Mouse (Mus musculus) liver, embryonic 15.5 days (tissue): ENCODE measurements around the gene Ilf3. TPM values are rescaled to one million over a fixed set of nuclear protein-coding genes. Genes with fewer than 3 reads are reported as not detected.

Experiments
- ATAC-seq: fragments of 200-750 bp; cut with Nextera tagmentation; 2 replicates; pipeline ENCODE4 v1.8.0; 2017; ENCODE audit warnings: moderate number of reproducible peaks, mild to moderate bottlenecking, moderate library complexity; ENCODE audit not compliant: insufficient read depth
- H3K27ac ChIP-seq: fragments of 300-500 bp; sonication (generic); replicated peaks from 2 replicates; pipeline ENCODE4 v1.5.1; 2015; ENCODE audit warnings: mild to moderate bottlenecking, inconsistent platforms
- H3K27me3 ChIP-seq: fragments of 300-500 bp; sonication (generic); 2 replicates; pipeline ENCODE4 v1.6.1; 2015; ENCODE audit warnings: mild to moderate bottlenecking, inconsistent platforms
- H3K36me3 ChIP-seq: fragments of 300-500 bp; sonication (generic); replicated peaks from 2 replicates; pipeline ENCODE4 v1.6.1; 2015; ENCODE audit warnings: moderate library complexity, mild to moderate bottlenecking, inconsistent platforms
- H3K4me1 ChIP-seq: fragments of 300-500 bp; sonication (generic); replicated peaks from 2 replicates; pipeline ENCODE4 v1.6.1; 2015; ENCODE audit warnings: inconsistent platforms
- H3K4me2 ChIP-seq: fragments of 300-500 bp; sonication (generic); 2 replicates; pipeline ENCODE4 v1.6.1; 2015; ENCODE audit warnings: moderate library complexity, mild to moderate bottlenecking, inconsistent platforms
- H3K4me3 ChIP-seq: fragments of 300-500 bp; sonication (generic); replicated peaks from 2 replicates; pipeline ENCODE4 v1.5.1; 2015; ENCODE audit warnings: mild to moderate bottlenecking, inconsistent platforms
- H3K9ac ChIP-seq: fragments of 300-500 bp; sonication (generic); 2 replicates; pipeline ENCODE4 v1.6.1; 2015; ENCODE audit warnings: moderate library complexity, mild to moderate bottlenecking, inconsistent platforms
- H3K9me3 ChIP-seq: fragments of 300-500 bp; sonication (generic); replicated peaks from 2 replicates; pipeline ENCODE4 v1.6.1; 2016; ENCODE audit warnings: inconsistent platforms
- WGBS: fragments of 180-500 bp; shearing (Covaris S2); methylation state at CpG from one replicate; pipeline ENCODE4 v1.1.7; 2015; ENCODE audit warnings: mixed read lengths; ENCODE audit not compliant: insufficient replicate concordance; 5-methylcytosine and 5-hydroxymethylcytosine counted together
- polyA plus RNA-seq: library from polyadenylated mRNA; unstranded; fragments of >200 nt; fragmentation: Nextera tagmentation; extraction: Ambion mirVana; gene quantifications from 2 replicates; pipeline ENCODE4 v1.2.1, GENCODE M21; 2015

Gene Ilf3
- polyA plus RNA-seq, 1 experiment from 2014 or later: 38.8 TPM

GRCm38 (mm10) chr9:21426525-21426924, 58.9 kb downstream of the Ilf3 start:
- 32% methylated on average over 2 of the region's 2 CpGs for WGBS
- Histone ChIP-seq H3K4me1 (peaks cover 75% of the 10 kb centered on the region), H3K27ac (peak overlapping the region; percentile 94), H3K4me3 (peak overlapping the region; percentile 82), H3K9ac (peak overlapping the region; percentile 95), H3K27me3 (no peaks in the 10 kb centered on the region), H3K4me2 (peak overlapping the region; percentile 92), H3K36me3 (0 out of 2 replicates have a peak, but pooled peaks cover 9% of the 10 kb centered on the region), H3K9me3 (no peaks in the 10 kb centered on the region)
- no peak for ATAC-seq

DNA sequence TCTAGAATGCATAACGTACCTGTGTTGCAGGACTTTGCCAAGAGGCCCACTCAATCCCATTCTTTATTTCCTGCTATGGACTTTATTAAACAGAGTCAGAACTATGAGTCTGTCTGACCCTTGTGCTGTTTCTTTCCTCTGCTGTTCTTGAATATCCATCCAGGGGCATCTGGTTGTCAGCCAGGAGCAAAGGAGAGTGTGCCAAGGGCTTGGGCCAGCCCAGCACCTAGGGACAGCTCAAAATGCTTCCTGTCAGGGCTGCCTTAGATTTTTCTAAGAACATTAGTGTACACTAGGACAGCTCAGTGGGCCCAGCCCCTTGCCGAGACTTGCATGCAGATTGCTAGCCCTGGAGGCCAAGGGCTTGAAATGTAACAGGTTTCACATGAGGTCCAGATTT, 60.1 kb downstream of the Ilf3 start:
- Histone ChIP-seq H3K4me1 (peaks cover 72% of the 10 kb centered on the region), H3K27ac (no peak overlapping the region), H3K36me3 (0 out of 2 replicates have a peak, but pooled peaks cover 14% of the 10 kb centered on the region), H3K9ac (no peak overlapping the region), H3K27me3 (no peaks in the 10 kb centered on the region), H3K4me2 (no peak overlapping the region), H3K9me3 (no peaks in the 10 kb centered on the region), H3K4me3 (no peak overlapping the region)
- no peak for ATAC-seq
- WGBS: 80% methylated on average over 2 of the region's 2 CpGs

GRCm38 (mm10) chr9:21428178-21428577, 60.5 kb downstream of the Ilf3 start:
- Histone ChIP-seq H3K9ac (no peak overlapping the region), H3K27ac (no peak overlapping the region), H3K36me3 (0 out of 2 replicates have a peak, but pooled peaks cover 16% of the 10 kb centered on the region), H3K4me2 (no peak overlapping the region), H3K9me3 (no peaks in the 10 kb centered on the region), H3K27me3 (no peaks in the 10 kb centered on the region), H3K4me1 (peaks cover 69% of the 10 kb centered on the region), H3K4me3 (no peak overlapping the region)
- 83% methylated on average over 6 of the region's 6 CpGs for WGBS
- ATAC-seq: no peak

GRCm38 (mm10) chr9:21430724-21431123, 63.1 kb downstream of the Ilf3 start:
- WGBS: 70% methylated on average over 7 of the region's 7 CpGs
- Histone ChIP-seq H3K4me3 (no peak overlapping the region), H3K9me3 (no peaks in the 10 kb centered on the region), H3K36me3 (peaks cover 19% of the 10 kb centered on the region; the same call in 1 of the 2 replicates), H3K4me2 (no peak overlapping the region), H3K4me1 (peaks cover 69% of the 10 kb centered on the region), H3K27ac (no peak overlapping the region), H3K9ac (no peak overlapping the region), H3K27me3 (no peaks in the 10 kb centered on the region)
- no peak for ATAC-seq

GRCm38 (mm10) chr9:21432066-21432465, 64.4 kb downstream of the Ilf3 start:
- Histone ChIP-seq H3K4me1 (peaks cover 69% of the 10 kb centered on the region), H3K4me3 (no peak overlapping the region), H3K9me3 (no peaks in the 10 kb centered on the region), H3K27me3 (no peaks in the 10 kb centered on the region), H3K4me2 (no peak overlapping the region), H3K27ac (no peak overlapping the region), H3K36me3 (peaks cover 19% of the 10 kb centered on the region; the same call in 1 of the 2 replicates), H3K9ac (no peak overlapping the region)
- 82% methylated on average over 7 of the region's 7 CpGs for WGBS
- ATAC-seq: no peak

- H3K9me3 ChIP-seq: no peaks in the 10 kb centered on the region
- 81% methylated on average over 8 of the region's 8 CpGs for WGBS
Observed at GRCm38 (mm10) chr9:21433766-21434165, 66.1 kb downstream of the Ilf3 start.

GRCm38 (mm10) chr9:21434410-21434809, 66.7 kb downstream of the Ilf3 start:
- Histone ChIP-seq H3K9ac (no peak overlapping the region), H3K27me3 (no peaks in the 10 kb centered on the region), H3K27ac (no peak overlapping the region), H3K4me1 (peaks cover 69% of the 10 kb centered on the region), H3K4me3 (no peak overlapping the region), H3K36me3 (peaks cover 15% of the 10 kb centered on the region; the same call in 1 of the 2 replicates), H3K4me2 (no peak overlapping the region), H3K9me3 (no peaks in the 10 kb centered on the region)
- WGBS: 77% methylated on average over 2 of the region's 2 CpGs
- ATAC-seq: no peak

More at GRCm38 (mm10) chr9:21433766-21434165, 66.1 kb downstream of the Ilf3 start:
- no peak for ATAC-seq
- H3K36me3 ChIP-seq: peaks cover 15% of the 10 kb centered on the region; the same call in 1 of the 2 replicates
- H3K4me3 ChIP-seq: no peak overlapping the region
- no peaks in the 10 kb centered on the region for H3K27me3 ChIP-seq
- no peak overlapping the region for H3K4me2 ChIP-seq
- H3K4me1 ChIP-seq: peaks cover 69% of the 10 kb centered on the region
- no peak overlapping the region for H3K27ac ChIP-seq
- no peak overlapping the region for H3K9ac ChIP-seq

GRCm38 (mm10) chr9:21435777-21436635, 68.3 kb downstream of the Ilf3 start:
- peaks cover 15% of the 10 kb centered on the region; the same call in 1 of the 2 replicates for H3K36me3 ChIP-seq
- 41% methylated on average over 7 of the region's 7 CpGs for WGBS
- ATAC-seq: no peak
- H3K9me3 ChIP-seq: no peaks in the 10 kb centered on the region
- peak overlapping the region; percentile 18; the same call in 1 of the 2 replicates for H3K4me2 ChIP-seq
- H3K4me1 ChIP-seq: peaks cover 67% of the 10 kb centered on the region
- H3K9ac ChIP-seq: no peak overlapping the region
- no peak overlapping the region for H3K4me3 ChIP-seq
- peak overlapping the region; percentile 34; the same call in 1 of the 2 replicates for H3K27ac ChIP-seq
- no peaks in the 10 kb centered on the region for H3K27me3 ChIP-seq

DNA sequence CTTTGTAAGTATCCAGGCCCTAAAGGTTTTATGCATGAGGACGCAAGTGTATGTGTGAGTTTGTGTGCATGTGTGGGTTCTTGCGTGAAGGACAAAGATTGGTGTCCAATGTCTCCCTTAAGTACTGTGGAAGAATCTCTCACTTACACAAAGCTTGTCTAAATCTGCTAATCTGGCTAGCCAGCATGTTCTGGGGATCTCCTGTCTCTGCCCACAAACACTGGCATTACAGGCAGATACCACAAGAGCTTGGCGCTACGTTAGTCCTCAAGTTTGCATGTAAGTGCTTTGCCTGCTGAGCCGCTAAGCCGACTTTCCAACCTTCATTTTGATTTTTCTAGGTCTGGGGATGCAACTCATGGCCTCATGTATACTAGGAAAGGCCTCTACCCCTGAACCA, 69.9 kb downstream of the Ilf3 start:
- no peak overlapping the region for H3K27ac ChIP-seq
- H3K36me3 ChIP-seq: peaks cover 5% of the 10 kb centered on the region; the same call in 1 of the 2 replicates
- peaks cover 68% of the 10 kb centered on the region for H3K4me1 ChIP-seq
- no peak for ATAC-seq
- no peak overlapping the region for H3K4me2 ChIP-seq
- 73% methylated on average over 6 of the region's 6 CpGs for WGBS
- H3K4me3 ChIP-seq: no peak overlapping the region
- H3K9me3 ChIP-seq: no peaks in the 10 kb centered on the region
- H3K27me3 ChIP-seq: no peaks in the 10 kb centered on the region
- no peak overlapping the region for H3K9ac ChIP-seq

DNA sequence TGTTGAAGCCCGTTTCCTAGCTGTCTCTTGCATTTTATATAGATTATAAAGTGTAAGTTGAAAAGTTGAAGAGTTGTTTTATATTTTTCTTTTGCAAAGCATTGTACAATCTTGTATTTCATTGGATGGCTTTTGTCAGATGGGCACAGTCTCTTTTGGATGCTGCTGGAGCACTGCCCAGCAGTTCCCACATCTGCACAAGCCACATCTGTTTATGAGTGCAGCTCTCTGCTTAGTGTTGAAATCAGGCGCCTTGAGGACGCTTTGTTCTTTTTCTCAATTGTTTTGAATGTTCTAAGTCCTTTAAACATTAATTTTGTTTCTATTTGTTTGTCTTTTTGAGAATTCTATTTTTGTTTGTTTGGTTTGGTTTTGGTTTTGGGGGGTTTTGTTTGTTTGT, 70.5 kb downstream of the Ilf3 start:
- H3K27ac ChIP-seq: no peak overlapping the region
- H3K4me3 ChIP-seq: no peak overlapping the region
- H3K4me2 ChIP-seq: no peak overlapping the region
- 55% methylated on average over 3 of the region's 3 CpGs for WGBS
- ATAC-seq: no peak
- peaks cover 2% of the 10 kb centered on the region; the same call in 1 of the 2 replicates for H3K36me3 ChIP-seq
- peaks cover 67% of the 10 kb centered on the region for H3K4me1 ChIP-seq
- H3K9ac ChIP-seq: no peak overlapping the region
- H3K9me3 ChIP-seq: no peaks in the 10 kb centered on the region
- H3K27me3 ChIP-seq: no peaks in the 10 kb centered on the region

DNA sequence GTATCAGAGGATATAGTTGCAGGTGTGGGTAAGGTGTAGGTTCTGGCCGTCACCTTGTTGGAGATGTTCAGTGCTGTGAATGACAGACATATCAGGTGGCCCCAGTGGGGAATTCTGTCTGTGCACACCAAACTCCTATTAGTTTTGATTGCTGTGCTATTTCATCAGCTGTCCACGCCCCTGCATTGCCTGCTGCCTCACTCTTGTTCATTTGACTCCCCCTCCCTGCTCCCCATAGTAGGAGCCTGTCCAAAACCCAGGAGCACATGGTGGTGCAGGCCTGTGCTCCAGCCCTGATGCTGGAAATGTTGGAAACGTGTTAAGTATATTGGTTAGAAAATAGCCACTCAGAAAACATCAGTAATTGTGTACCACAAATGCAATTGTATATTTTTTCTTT, 71.8 kb downstream of the Ilf3 start:
- Histone ChIP-seq H3K27me3 (no peaks in the 10 kb centered on the region), H3K9ac (no peak overlapping the region), H3K4me3 (no peak overlapping the region), H3K27ac (no peak overlapping the region), H3K4me1 (peaks cover 60% of the 10 kb centered on the region), H3K9me3 (no peaks in the 10 kb centered on the region), H3K36me3 (no peaks in the 10 kb centered on the region; the same call in 1 of the 2 replicates), H3K4me2 (no peak overlapping the region)
- 0 out of 2 replicates have a peak, but pooled peaks have one; percentile 20 for ATAC-seq
- 73% methylated on average over 3 of the region's 3 CpGs for WGBS
